16 mouse cellular contexts compared by ENCODE assay signal in genomic region chr17:80009926-80010325, GRCm38 (mm10). TPM values are rescaled to one million over a fixed set of nuclear protein-coding genes. Genes with fewer than 3 reads are reported as not detected.
DNase-seq lines count a peak whose midpoint lies in the region; ATAC-seq and TF ChIP-seq lines count a peak whose summit lies in the region.
"Had no signal": no experiment of that assay in that cellular context is flagged by ENCODE, and none has a peak within 500 bp of the region (broad histone marks: within the 10 kb centered on the region; RNA-seq: fewer than 3 reads in every experiment).

No protein-coding gene starts in this region.

- 37% methylated on average over 15 of the region's 15 CpGs for WGBS in forebrain, embryonic 11.5 days
- 33% methylated on average over 15 of the region's 15 CpGs for WGBS in forebrain, embryonic 12.5 days
- WGBS in midbrain, postnatal 0 days, result 38% methylated on average over 15 of the region's 15 CpGs
- 37% methylated on average over 15 of the region's 15 CpGs for WGBS in midbrain, embryonic 16.5 days
- 10% methylated on average over 15 of the region's 15 CpGs for WGBS in embryonic facial prominence, embryonic 15.5 days

- 0 out of 2 replicates have a peak, but pooled peaks cover 2% of the 10 kb centered on the region for H3K4me1 ChIP-seq in forebrain, embryonic 11.5 days (replicated peaks; ENCODE audit: control insufficient read depth, insufficient read depth, low read length)
- H3K4me1 ChIP-seq in forebrain, embryonic 12.5 days, result peaks cover 12% of the 10 kb centered on the region
- no peaks in the 10 kb centered on the region; the same call in 1 of the 2 replicates for H3K4me1 ChIP-seq in midbrain, postnatal 0 days (ENCODE audit: insufficient read depth, low read length)
- peaks cover 12% of the 10 kb centered on the region for H3K4me1 ChIP-seq in midbrain, embryonic 16.5 days (ENCODE audit: control insufficient read depth, insufficient read depth, low read length)
- H3K4me1 ChIP-seq in embryonic facial prominence, embryonic 15.5 days, result peaks cover 19% of the 10 kb centered on the region

- no peak overlapping the region for H3K9ac ChIP-seq in forebrain, embryonic 11.5 days (ENCODE audit: low read length)
- H3K9ac ChIP-seq in forebrain, embryonic 12.5 days, result no peak overlapping the region
- H3K9ac ChIP-seq in midbrain, postnatal 0 days (replicated peaks; ENCODE audit: low read length, poor library complexity, severe bottlenecking), result no peak overlapping the region
- H3K9ac ChIP-seq in midbrain, embryonic 16.5 days (ENCODE audit: low read depth, low read length), result no peak overlapping the region
- no peak overlapping the region for H3K9ac ChIP-seq in embryonic facial prominence, embryonic 15.5 days
- H3K9ac ChIP-seq: limb, embryonic 15.5 days had no signal

- no peaks in the 10 kb centered on the region for H3K9me3 ChIP-seq in forebrain, embryonic 11.5 days (ENCODE audit: control insufficient read depth, low read length)
- no peaks in the 10 kb centered on the region for H3K9me3 ChIP-seq in forebrain, embryonic 12.5 days
- H3K9me3 ChIP-seq in midbrain, postnatal 0 days (ENCODE audit: low read length), result no peaks in the 10 kb centered on the region
- no peaks in the 10 kb centered on the region for H3K9me3 ChIP-seq in midbrain, embryonic 16.5 days (replicated peaks; ENCODE audit: control insufficient read depth, low read length, poor library complexity, severe bottlenecking)
- H3K9me3 ChIP-seq in embryonic facial prominence, embryonic 15.5 days (replicated peaks), result no peaks in the 10 kb centered on the region
- H3K9me3 ChIP-seq: limb, embryonic 15.5 days; megakaryocyte, embryonic 14.5 days had no signal

- no peak overlapping the region for H3K4me3 ChIP-seq in forebrain, embryonic 11.5 days (ENCODE audit: low read depth, low read length)
- no peak overlapping the region for H3K4me3 ChIP-seq in forebrain, embryonic 12.5 days (replicated peaks)
- H3K4me3 ChIP-seq in midbrain, postnatal 0 days (ENCODE audit: low read depth, low read length), result no peak overlapping the region
- no peak overlapping the region for H3K4me3 ChIP-seq in midbrain, embryonic 16.5 days (ENCODE audit: low read depth, low read length)
- no peak overlapping the region for H3K4me3 ChIP-seq in embryonic facial prominence, embryonic 15.5 days (replicated peaks)
- H3K4me3 ChIP-seq: limb, embryonic 15.5 days; megakaryocyte, embryonic 14.5 days had no signal

- H3K36me3 ChIP-seq in forebrain, embryonic 11.5 days (ENCODE audit: control insufficient read depth, insufficient read depth, low read length), result no peaks in the 10 kb centered on the region
- no peaks in the 10 kb centered on the region for H3K36me3 ChIP-seq in forebrain, embryonic 12.5 days (replicated peaks)
- H3K36me3 ChIP-seq in midbrain, postnatal 0 days (ENCODE audit: insufficient read depth, low read length), result no peaks in the 10 kb centered on the region
- no peaks in the 10 kb centered on the region for H3K36me3 ChIP-seq in midbrain, embryonic 16.5 days (ENCODE audit: control insufficient read depth, insufficient read depth, low read length)
- no peaks in the 10 kb centered on the region for H3K36me3 ChIP-seq in embryonic facial prominence, embryonic 15.5 days
- H3K36me3 ChIP-seq: limb, embryonic 15.5 days had no signal

- 0 out of 2 replicates have a peak, but pooled peaks have one; percentile 15 for TF ChIP-seq CTCF in midbrain, postnatal 0 days (IDR thresholded peaks at IDR 0.05)

- no peak overlapping the region for H3K4me2 ChIP-seq in forebrain, embryonic 11.5 days (ENCODE audit: low read depth, low read length, severe bottlenecking)
- no peak overlapping the region for H3K4me2 ChIP-seq in forebrain, embryonic 12.5 days
- no peak overlapping the region for H3K4me2 ChIP-seq in midbrain, postnatal 0 days (ENCODE audit: low read depth, low read length, poor library complexity, severe bottlenecking)
- H3K4me2 ChIP-seq in midbrain, embryonic 16.5 days (ENCODE audit: low read length), result no peak overlapping the region
- no peak overlapping the region for H3K4me2 ChIP-seq in embryonic facial prominence, embryonic 15.5 days (replicated peaks)
- H3K4me2 ChIP-seq: heart, embryonic 11.5 days; limb, embryonic 15.5 days had no signal

- H3K27me3 ChIP-seq in forebrain, embryonic 11.5 days (ENCODE audit: control insufficient read depth, insufficient read depth, low read length), result no peaks in the 10 kb centered on the region
- H3K27me3 ChIP-seq in forebrain, embryonic 12.5 days, result peaks cover 7% of the 10 kb centered on the region
- no peaks in the 10 kb centered on the region for H3K27me3 ChIP-seq in midbrain, postnatal 0 days (ENCODE audit: insufficient read depth, low read length)
- H3K27me3 ChIP-seq in midbrain, embryonic 16.5 days (ENCODE audit: control insufficient read depth, insufficient read depth, low read depth, low read length), result no peaks in the 10 kb centered on the region
- H3K27me3 ChIP-seq in embryonic facial prominence, embryonic 15.5 days, result no peaks in the 10 kb centered on the region
- H3K27me3 ChIP-seq: limb, embryonic 15.5 days had no signal

- no peak overlapping the region for H3K27ac ChIP-seq in forebrain, embryonic 11.5 days (ENCODE audit: low read depth, low read length)
- no peak overlapping the region for H3K27ac ChIP-seq in forebrain, embryonic 12.5 days
- H3K27ac ChIP-seq in midbrain, postnatal 0 days (ENCODE audit: low read depth, low read length), result no peak overlapping the region
- H3K27ac ChIP-seq in midbrain, embryonic 16.5 days (ENCODE audit: low read length), result no peak overlapping the region
- H3K27ac ChIP-seq in embryonic facial prominence, embryonic 15.5 days (replicated peaks), result no peak overlapping the region
- H3K27ac ChIP-seq: limb, embryonic 15.5 days; stomach, postnatal 0 days had no signal

- DNase-seq in forebrain, embryonic 11.5 days (ENCODE audit: low spot score), result peak; percentile 49
- DNase-seq in midbrain, postnatal 0 days (ENCODE audit: low spot score), result no peak
- DNase-seq in right cerebral cortex, adult 2 months (ENCODE audit: low spot score in 2 of 2), result no peak
- no peak for DNase-seq in thymus, postnatal 14 days
- no peak for DNase-seq in urinary bladder, postnatal 14 days (ENCODE audit: low spot score)
- DNase-seq: cerebellum, adult 2 months; kidney, adult 2 months; spleen, adult 18-20 months had no signal

- ATAC-seq in forebrain, embryonic 11.5 days (replicated peaks; ENCODE audit: low FRiP score), result no peak
- ATAC-seq in forebrain, embryonic 12.5 days (ENCODE audit: low FRiP score), result no peak
- no peak for ATAC-seq in midbrain, postnatal 0 days (ENCODE audit: low FRiP score)
- no peak for ATAC-seq in midbrain, embryonic 16.5 days
- peak; percentile 43 for ATAC-seq in embryonic facial prominence, embryonic 15.5 days (ENCODE audit: insufficient number of reproducible peaks, low FRiP score, low TSS enrichment, low read depth)
- ATAC-seq: activated CD4-positive, CD25-positive, alpha-beta regulatory T cell, adult 4 months had no signal

RNA-seq across cellular contexts. Expression of gene Hnrnpll, which starts 52.2 kb away (rescaled TPM):
- polyA plus RNA-seq in forebrain, embryonic 11.5 days (2014; fragmentation: Nextera tagmentation; extraction: Ambion mirVana), result 127 TPM in 2 replicates
- polyA plus RNA-seq in forebrain, embryonic 12.5 days (2016; fragmentation: Nextera tagmentation; extraction: Ambion mirVana), result 126 and 130 TPM in 2 replicates
- total RNA-seq in midbrain, postnatal 0 days (2014; rRNA removed), result 56.1 and 64.5 TPM in 2 replicates
- polyA plus RNA-seq in midbrain, postnatal 0 days (2015; fragmentation: Nextera tagmentation; extraction: Ambion mirVana), result 36.3 and 38.5 TPM in 2 replicates
- polyA plus RNA-seq in midbrain, embryonic 16.5 days (2015; fragmentation: Nextera tagmentation; extraction: Ambion mirVana), result 53.9 and 59.2 TPM in 2 replicates
- 54.9 and 59.8 TPM in 2 replicates for polyA plus RNA-seq in embryonic facial prominence, embryonic 15.5 days (2015; fragmentation: Nextera tagmentation; extraction: Ambion mirVana)
